Mouse (Mus musculus) small intestine, adult 2 months (tissue): Measurements from ENCODE around the gene Mylk2.

Source experiments
- CTCF ChIP-seq: fragments of 200-500 bp; IDR thresholded peaks from 2 replicates; pipeline ENCODE4 v1.5.1; 2012; ENCODE audit warnings: low read depth, mild to moderate bottlenecking, control low read depth, inconsistent platforms, low read length, moderate library complexity, mixed read lengths; ENCODE audit not compliant: insufficient replicate concordance, insufficient read length; ENCODE audit errors: extremely low read depth
- POLR2A ChIP-seq: fragments of 200-500 bp; IDR thresholded peaks from 2 replicates; pipeline ENCODE4 v1.6.1; 2012; ENCODE audit warnings: low read depth, mild to moderate bottlenecking, control low read depth, inconsistent platforms, low read length, moderate library complexity

GRCm38 (mm10) chr2:152944013-152944412 lies 32.9 kb downstream of the Mylk2 start:
- no peak for TF ChIP-seq CTCF
- no peak for TF ChIP-seq POLR2A
